Mouse (Mus musculus): ENCODE results near the gene Prom2.

DNA sequence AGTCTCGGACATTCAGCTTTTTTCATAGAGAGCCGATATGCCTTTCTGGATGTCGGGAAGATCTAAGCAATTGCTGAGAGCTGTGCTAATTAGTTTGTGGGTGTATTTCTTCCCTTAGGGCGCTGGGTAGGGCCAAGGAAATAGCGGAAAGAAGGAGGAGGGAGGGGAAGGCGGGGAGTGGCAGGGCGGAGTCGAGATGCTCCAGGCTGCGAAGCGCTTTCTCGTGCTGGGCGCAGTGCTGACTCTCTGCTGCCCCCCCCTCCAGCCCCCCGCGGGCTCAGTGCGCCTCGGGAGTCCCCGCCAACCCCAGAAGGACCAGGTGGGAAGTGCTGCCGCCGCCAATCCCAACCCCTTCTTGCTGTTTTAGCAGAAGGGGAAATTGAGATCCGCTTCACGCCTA, 58.3 kb downstream of the Prom2 start:
- TF ChIP-seq CTCF (conservative IDR thresholded peaks at IDR 0.05; ENCODE audit: low read length): no peak
- TF ChIP-seq NANOG (IDR thresholded peaks at IDR 0.05; ENCODE audit: borderline replicate concordance, low read length): no peak
- TF ChIP-seq POU5F1 (IDR thresholded peaks at IDR 0.05; ENCODE audit: borderline replicate concordance, low read length): no peak
